Mouse (Mus musculus) embryonic facial prominence, embryonic 14.5 days (tissue): ENCODE results near the gene Atp6v1g3. TPM values are rescaled to one million over a fixed set of nuclear protein-coding genes. Genes with fewer than 3 reads are reported as not detected.

Experiments
- ATAC-seq: fragments of 200-750 bp; cut with Nextera tagmentation; 2 replicates; pipeline ENCODE4 v1.8.0; 2017; ENCODE audit warnings: low read depth, moderate number of reproducible peaks, moderate TSS enrichment
- DNase-seq: peaks from one replicate; pipeline ENCODE4 v3.0.0-alpha.2; 2015; ENCODE audit warnings: low spot score
- H3K27ac ChIP-seq: fragments of 300-500 bp; sonication (generic); replicated peaks from 2 replicates; pipeline ENCODE4 v1.5.1; 2014; ENCODE audit warnings: low read depth, mild to moderate bottlenecking, low read length, moderate library complexity
- H3K27me3 ChIP-seq: fragments of 300-500 bp; sonication (generic); replicated peaks from 2 replicates; pipeline ENCODE4 v1.6.1; 2014; ENCODE audit warnings: low read length; ENCODE audit not compliant: control insufficient read depth, insufficient read depth
- H3K36me3 ChIP-seq: fragments of 300-500 bp; sonication (generic); 2 replicates; pipeline ENCODE4 v1.6.1; 2014; ENCODE audit warnings: low read length, mixed read lengths; ENCODE audit not compliant: control insufficient read depth, insufficient read depth
- H3K4me1 ChIP-seq: fragments of 300-500 bp; sonication (generic); 2 replicates; pipeline ENCODE4 v1.6.1; 2014; ENCODE audit warnings: antibody characterized with exemption, low read length; ENCODE audit not compliant: control insufficient read depth, insufficient read depth
- H3K4me2 ChIP-seq: fragments of 300-500 bp; sonication (generic); 2 replicates; pipeline ENCODE4 v1.6.1; 2014; ENCODE audit warnings: low read depth, mild to moderate bottlenecking, low read length, moderate library complexity, mixed read lengths
- H3K4me3 ChIP-seq: fragments of 300-500 bp; sonication (generic); 2 replicates; pipeline ENCODE4 v1.5.1; 2014; ENCODE audit warnings: low read depth, mild to moderate bottlenecking, low read length
- H3K9ac ChIP-seq: fragments of 300-500 bp; sonication (generic); 2 replicates; pipeline ENCODE4 v1.6.1; 2014; ENCODE audit warnings: low read depth, mild to moderate bottlenecking, low read length, moderate library complexity, mixed read lengths
- H3K9me3 ChIP-seq: fragments of 300-500 bp; sonication (generic); 2 replicates; pipeline ENCODE4 v1.6.1; 2016; ENCODE audit warnings: low read length; ENCODE audit not compliant: control insufficient read depth
- WGBS: fragments of 180-500 bp; shearing (Covaris S2); extraction: QIAGEN DNeasy Blood & Tissue Kit; methylation state at CpG from one replicate; pipeline ENCODE4 v1.1.7; 2014; 5-methylcytosine and 5-hydroxymethylcytosine counted together
- polyA plus RNA-seq: library from polyadenylated mRNA; unstranded; fragments of >200 nt; fragmentation: Nextera tagmentation; extraction: Ambion mirVana; gene quantifications from 2 replicates; pipeline ENCODE4 v1.2.1, GENCODE M21; 2014

The Atp6v1g3 gene
- polyA plus RNA-seq, 1 experiment from 2014 or later: 0.17 TPM

- Histone ChIP-seq H3K9ac (no peak overlapping the region), H3K4me1 (no peaks in the 10 kb centered on the region), H3K4me2 (no peak overlapping the region), H3K27me3 (no peaks in the 10 kb centered on the region), H3K36me3 (no peaks in the 10 kb centered on the region), H3K4me3 (no peak overlapping the region), H3K9me3 (no peaks in the 10 kb centered on the region), H3K27ac (no peak overlapping the region)
- DNase-seq: no peak
- no peak for ATAC-seq
- 78% methylated on average over 3 of the region's 3 CpGs for WGBS
Measured at GRCm38 (mm10) chr1:138274930-138275329, 1.4 kb downstream of the Atp6v1g3 start.

- no peak overlapping the region for H3K4me2 ChIP-seq
- no peaks in the 10 kb centered on the region for H3K4me1 ChIP-seq
- H3K36me3 ChIP-seq: no peaks in the 10 kb centered on the region
- H3K27ac ChIP-seq: no peak overlapping the region
- H3K9ac ChIP-seq: no peak overlapping the region
- ATAC-seq (no peak), DNase-seq (no peak)
- H3K27me3 ChIP-seq: no peaks in the 10 kb centered on the region
- no peak overlapping the region for H3K4me3 ChIP-seq
- H3K9me3 ChIP-seq: no peaks in the 10 kb centered on the region
- whole genome bisulfite sequencing: 58% methylated on average over 5 of the region's 5 CpGs
Measured at GRCm38 (mm10) chr1:138275859-138276258, 2.3 kb downstream of the Atp6v1g3 start.

- Histone ChIP-seq H3K27ac (no peak overlapping the region), H3K4me2 (no peak overlapping the region), H3K4me1 (0 out of 2 replicates have a peak, but pooled peaks cover 6% of the 10 kb centered on the region), H3K9me3 (no peaks in the 10 kb centered on the region), H3K36me3 (no peaks in the 10 kb centered on the region), H3K27me3 (no peaks in the 10 kb centered on the region), H3K4me3 (no peak overlapping the region), H3K9ac (no peak overlapping the region)
- ATAC-seq: peak; percentile 57; the same call in 1 of the 2 replicates
- 52% methylated on average over 6 of the region's 6 CpGs for WGBS
- no peak for DNase-seq
Measured at GRCm38 (mm10) chr1:138281139-138281538, 7.6 kb downstream of the Atp6v1g3 start.

- Histone ChIP-seq H3K4me2 (no peak overlapping the region), H3K9me3 (no peaks in the 10 kb centered on the region), H3K27ac (no peak overlapping the region), H3K4me3 (no peak overlapping the region), H3K36me3 (no peaks in the 10 kb centered on the region), H3K27me3 (no peaks in the 10 kb centered on the region), H3K4me1 (0 out of 2 replicates have a peak, but pooled peaks cover 6% of the 10 kb centered on the region), H3K9ac (no peak overlapping the region)
- no peak for ATAC-seq
- 59% methylated on average over 3 of the region's 3 CpGs for WGBS
- peak; percentile 75 for DNase-seq
Measured at GRCm38 (mm10) chr1:138282413-138283141, 9.0 kb downstream of the Atp6v1g3 start.

GRCm38 (mm10) chr1:138287665-138288064 is 14.1 kb downstream of the Atp6v1g3 start:
- DNase-seq (no peak), ATAC-seq (no peak)
- Histone ChIP-seq H3K9ac (no peak overlapping the region), H3K27me3 (no peaks in the 10 kb centered on the region), H3K36me3 (no peaks in the 10 kb centered on the region), H3K4me2 (no peak overlapping the region), H3K4me3 (no peak overlapping the region), H3K9me3 (no peaks in the 10 kb centered on the region), H3K4me1 (0 out of 2 replicates have a peak, but pooled peaks cover 2% of the 10 kb centered on the region), H3K27ac (no peak overlapping the region)
- 91% methylated on average over 4 of the region's 4 CpGs for WGBS

GRCm38 (mm10) chr1:138288721-138289120 is 15.2 kb downstream of the Atp6v1g3 start:
- no peak overlapping the region for H3K9ac ChIP-seq
- no peak overlapping the region for H3K4me2 ChIP-seq
- no peak for DNase-seq
- H3K4me1 ChIP-seq: no peaks in the 10 kb centered on the region
- H3K27me3 ChIP-seq: no peaks in the 10 kb centered on the region
- no peaks in the 10 kb centered on the region for H3K9me3 ChIP-seq
- H3K4me3 ChIP-seq: no peak overlapping the region
- WGBS: 79% methylated on average over 1 of the region's 1 CpGs
- no peak for ATAC-seq
- H3K36me3 ChIP-seq: no peaks in the 10 kb centered on the region
- H3K27ac ChIP-seq: no peak overlapping the region

- Histone ChIP-seq H3K27ac (no peak overlapping the region), H3K36me3 (no peaks in the 10 kb centered on the region), H3K27me3 (no peaks in the 10 kb centered on the region), H3K4me1 (no peaks in the 10 kb centered on the region), H3K9ac (no peak overlapping the region), H3K4me3 (no peak overlapping the region), H3K9me3 (no peaks in the 10 kb centered on the region), H3K4me2 (no peak overlapping the region)
- DNase-seq: peak; percentile 23
- 60% methylated on average over 7 of the region's 7 CpGs for WGBS
- no peak for ATAC-seq
Measured at GRCm38 (mm10) chr1:138289455-138290425, 16.2 kb downstream of the Atp6v1g3 start.

GRCm38 (mm10) chr1:138291463-138291862 is 17.9 kb downstream of the Atp6v1g3 start:
- no peak overlapping the region for H3K4me3 ChIP-seq
- no peaks in the 10 kb centered on the region for H3K4me1 ChIP-seq
- WGBS: 83% methylated on average over 5 of the region's 5 CpGs
- H3K9me3 ChIP-seq: no peaks in the 10 kb centered on the region
- H3K9ac ChIP-seq: no peak overlapping the region
- H3K36me3 ChIP-seq: no peaks in the 10 kb centered on the region
- no peak for ATAC-seq
- H3K4me2 ChIP-seq: no peak overlapping the region
- H3K27me3 ChIP-seq: no peaks in the 10 kb centered on the region
- no peak overlapping the region for H3K27ac ChIP-seq
- no peak for DNase-seq
